Mouse (Mus musculus) subcutaneous adipose tissue, adult 2 months (tissue): Measurements from ENCODE around the gene Hipk4. TPM values are rescaled to one million over a fixed set of nuclear protein-coding genes. Genes with fewer than 3 reads are reported as not detected.

Experiments
- polyA plus RNA-seq: library from polyadenylated mRNA; depleted of rRNA; stranded (reverse); fragments of >200 nt; gene quantifications from 2 replicates; pipeline ENCODE4 v1.2.3, GENCODE M21; 2012; ENCODE audit warnings: low replicate concordance; rRNA removed

The Hipk4 gene
- polyA plus RNA-seq, result 0.66 and 1.7 TPM in 2 replicates

DNA sequence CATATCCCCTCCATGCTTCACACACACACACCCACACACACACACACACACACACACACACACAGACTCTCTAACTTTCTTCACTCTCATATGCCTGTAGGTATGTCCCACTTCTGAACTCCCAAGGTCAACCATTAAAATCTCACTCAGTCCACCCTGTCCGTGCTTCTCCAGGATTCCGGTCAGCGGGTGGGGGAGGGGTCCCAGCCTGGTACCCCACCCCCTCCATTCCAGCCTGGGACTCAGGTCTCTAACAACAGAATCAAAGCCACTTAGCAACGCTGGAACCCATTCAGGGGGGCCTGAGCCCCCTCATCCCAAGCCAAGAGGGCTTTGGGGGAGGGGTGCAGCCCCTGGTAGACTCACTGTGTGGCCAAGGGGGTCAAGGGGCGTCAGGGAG, at the start of gene Hipk4:
Gene Hipk4, plus strand, starts transcription at position 301 of the 400 bp plus-strand sequence.

GRCm38 (mm10) chr7:27486770-27487697, 36.0 kb upstream of the Hipk4 start, which contains the start of gene Sertad1:
TSS of gene Sertad1 (plus strand) at chr7:27486910.

DNA sequence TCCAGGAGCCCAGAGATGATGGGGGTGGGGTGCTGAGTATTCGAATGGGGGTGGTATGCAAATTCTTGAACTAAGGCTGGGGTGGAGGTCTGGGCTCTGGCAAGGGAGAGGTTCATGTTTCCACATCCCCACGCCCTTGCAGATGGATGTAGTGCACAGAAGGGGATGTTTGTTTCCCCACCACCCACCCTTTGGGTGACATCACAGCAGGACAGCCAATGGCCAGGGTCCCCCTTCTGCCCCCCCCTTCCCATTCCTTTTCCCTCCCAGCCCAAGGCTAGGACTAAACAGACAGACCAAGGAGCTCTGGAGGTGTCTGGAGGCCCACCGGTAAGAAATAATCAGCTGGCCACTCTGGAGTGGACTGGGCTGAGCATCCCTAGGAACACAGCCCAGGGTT, 24.0 kb upstream of the Hipk4 start, which contains the start of gene Prx:
Gene Prx, plus strand, starts transcription at position 289 of the 400 bp plus-strand sequence.

DNA sequence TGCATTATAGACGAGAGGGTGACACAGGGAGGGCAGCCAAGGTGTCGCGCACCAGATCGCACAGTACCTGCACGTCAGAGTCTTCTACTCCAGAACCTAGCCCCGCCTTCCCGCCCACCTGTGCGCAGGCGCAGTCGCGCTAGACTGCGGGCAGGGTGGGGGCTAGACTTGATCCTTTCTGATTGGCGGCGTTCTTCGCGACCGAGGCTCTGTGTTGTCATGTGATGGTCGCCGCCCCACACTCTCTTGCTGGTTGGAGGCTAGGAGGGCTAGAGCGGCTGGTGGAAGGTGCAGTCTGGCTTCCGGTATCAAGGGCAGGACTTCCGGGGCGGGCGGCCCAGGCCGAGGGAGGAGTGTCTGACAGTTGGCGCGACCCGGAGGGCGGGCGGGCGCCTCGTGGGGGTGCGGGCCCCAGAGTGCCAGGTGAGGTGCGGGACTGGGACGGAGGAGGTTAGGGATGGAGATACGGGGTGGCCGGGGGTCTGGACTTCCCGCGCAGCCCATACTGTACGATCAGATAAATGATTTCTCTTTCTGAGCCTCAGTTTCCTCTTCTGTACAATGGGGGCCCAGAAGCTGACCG, 30.0 kb downstream of the Hipk4 start, which contains the start of the genes Pld3 and 2310022A10Rik:
Gene Pld3, minus strand, starts transcription at position 288 of the 583 bp plus-strand sequence.
Gene 2310022A10Rik, plus strand, starts transcription at position 303 of the 583 bp plus-strand sequence.

Other genes with a start within 250 kb of the Hipk4 start
- gene Ltbp4, start 185.6 kb upstream of the Hipk4 start, polyA plus RNA-seq, result 418 and 455 TPM in 2 replicates
- gene Shkbp1, start 167.2 kb upstream of the Hipk4 start, polyA plus RNA-seq, result 52.2 and 84.5 TPM in 2 replicates
- 3.5 TPM in 1 of 2 replicates, not detected in the other for gene Gm20479, start 165.8 kb upstream of the Hipk4 start, polyA plus RNA-seq
- gene Sptbn4, start 75.6 kb upstream of the Hipk4 start, polyA plus RNA-seq, result 0.20 and 1.8 TPM in 2 replicates
- 102 and 175 TPM in 2 replicates for gene Blvrb, start 75.3 kb upstream of the Hipk4 start, polyA plus RNA-seq
- gene Sertad3, start 49.5 kb upstream of the Hipk4 start, polyA plus RNA-seq, result 13.2 and 20.4 TPM in 2 replicates
- 20.8 and 33.0 TPM in 2 replicates for gene Sertad1, start 36.4 kb upstream of the Hipk4 start, polyA plus RNA-seq
- 1.5 and 2.9 TPM in 2 replicates for gene Prx, start 23.9 kb upstream of the Hipk4 start, polyA plus RNA-seq
- 117 and 156 TPM in 2 replicates for gene Pld3, start 30.0 kb downstream of the Hipk4 start, polyA plus RNA-seq
- 17.1 and 28.1 TPM in 2 replicates for gene 2310022A10Rik, start 30.0 kb downstream of the Hipk4 start, polyA plus RNA-seq
- 195 and 320 TPM in 2 replicates for gene Akt2, start 68.3 kb downstream of the Hipk4 start, polyA plus RNA-seq
- not detected in 2 replicates for gene Ttc9b, start 130.6 kb downstream of the Hipk4 start, polyA plus RNA-seq
- gene Map3k10, start 151.3 kb downstream of the Hipk4 start, polyA plus RNA-seq, result 25.4 and 35.7 TPM in 2 replicates
- gene Zfp607b, start 166.1 kb downstream of the Hipk4 start, polyA plus RNA-seq, result 0.40 and 0.42 TPM in 2 replicates
- gene Zfp60, start 208.1 kb downstream of the Hipk4 start, polyA plus RNA-seq, result 1.8 and 3.2 TPM in 2 replicates